Mouse (Mus musculus): ENCODE measurements around the gene Kcnmb2. TPM values are rescaled to one million over a fixed set of nuclear protein-coding genes. Genes with fewer than 3 reads are reported as not detected.

Kcnmb2 gene
- polyA plus RNA-seq, 1 experiment, result 3.1 TPM

- no peak for DNase-seq
- Histone ChIP-seq H3K4me1 (ENCODE audit: control insufficient read depth, insufficient read depth, low read length) (no peaks in the 10 kb centered on the region), H3K4me3 (replicated peaks; ENCODE audit: extremely low read depth, low read depth, low read length) (no peak overlapping the region)
- 48% methylated on average over 3 of the region's 3 CpGs for WGBS
- no peak for TF ChIP-seq POLR2A (IDR thresholded peaks at IDR 0.05; ENCODE audit: borderline replicate concordance, extremely low read depth, low read depth, low read length)
- TF ChIP-seq CTCF (IDR thresholded peaks at IDR 0.05; ENCODE audit: insufficient read depth, low read length), result no peak
Measured at GRCm38 (mm10) chr3:32121731-32122130, 219.4 kb downstream of the Kcnmb2 start.

GRCm38 (mm10) chr3:32125431-32125830, 223.1 kb downstream of the Kcnmb2 start:
- H3K4me1 ChIP-seq (ENCODE audit: control insufficient read depth, insufficient read depth, low read length), result no peaks in the 10 kb centered on the region
- WGBS, result 55% methylated on average over 4 of the region's 4 CpGs
- no peak for TF ChIP-seq POLR2A (IDR thresholded peaks at IDR 0.05; ENCODE audit: borderline replicate concordance, extremely low read depth, low read depth, low read length)
- no peak for TF ChIP-seq CTCF (IDR thresholded peaks at IDR 0.05; ENCODE audit: insufficient read depth, low read length)
- no peak for DNase-seq
- H3K4me3 ChIP-seq (replicated peaks; ENCODE audit: extremely low read depth, low read depth, low read length), result no peak overlapping the region

- 13% methylated on average over 5 of the region's 5 CpGs for WGBS
Measured at GRCm38 (mm10) chr3:32128391-32128790, 226.1 kb downstream of the Kcnmb2 start.

DNA sequence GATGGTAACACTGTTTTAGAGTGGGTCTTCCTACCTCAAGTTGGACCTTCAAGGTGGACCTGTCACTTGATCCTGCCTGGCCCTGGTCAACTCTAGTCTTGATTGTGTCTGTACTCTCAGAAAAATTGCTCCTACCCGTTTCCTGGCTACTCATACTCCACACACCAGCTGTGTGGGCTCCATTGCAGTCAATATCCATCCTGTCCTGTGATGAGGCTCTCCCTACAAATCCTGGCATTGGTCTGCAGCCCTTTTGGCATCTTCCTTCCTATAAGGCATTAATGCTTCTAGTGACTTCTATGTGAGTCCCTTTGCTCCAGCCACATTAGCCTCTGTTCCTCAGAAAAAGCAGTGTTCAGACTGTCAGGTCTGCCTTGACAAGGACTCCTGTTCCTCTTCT, 228.4 kb downstream of the Kcnmb2 start:
- TF ChIP-seq CTCF (IDR thresholded peaks at IDR 0.05; ENCODE audit: insufficient read depth, low read length) (no peak), POLR2A (IDR thresholded peaks at IDR 0.05; ENCODE audit: borderline replicate concordance, extremely low read depth, low read depth, low read length) (no peak)
- no peak for DNase-seq
- Histone ChIP-seq H3K4me3 (replicated peaks; ENCODE audit: extremely low read depth, low read depth, low read length) (no peak overlapping the region), H3K4me1 (ENCODE audit: control insufficient read depth, insufficient read depth, low read length) (no peaks in the 10 kb centered on the region)
- 56% methylated on average over 1 of the region's 1 CpGs for WGBS

More at GRCm38 (mm10) chr3:32128391-32128790, 226.1 kb downstream of the Kcnmb2 start:
- no peak for DNase-seq
- TF ChIP-seq POLR2A (IDR thresholded peaks at IDR 0.05; ENCODE audit: borderline replicate concordance, extremely low read depth, low read depth, low read length), result no peak
- no peak for TF ChIP-seq CTCF (IDR thresholded peaks at IDR 0.05; ENCODE audit: insufficient read depth, low read length)
- Histone ChIP-seq H3K4me1 (ENCODE audit: control insufficient read depth, insufficient read depth, low read length) (no peaks in the 10 kb centered on the region), H3K4me3 (replicated peaks; ENCODE audit: extremely low read depth, low read depth, low read length) (no peak overlapping the region)

DNA sequence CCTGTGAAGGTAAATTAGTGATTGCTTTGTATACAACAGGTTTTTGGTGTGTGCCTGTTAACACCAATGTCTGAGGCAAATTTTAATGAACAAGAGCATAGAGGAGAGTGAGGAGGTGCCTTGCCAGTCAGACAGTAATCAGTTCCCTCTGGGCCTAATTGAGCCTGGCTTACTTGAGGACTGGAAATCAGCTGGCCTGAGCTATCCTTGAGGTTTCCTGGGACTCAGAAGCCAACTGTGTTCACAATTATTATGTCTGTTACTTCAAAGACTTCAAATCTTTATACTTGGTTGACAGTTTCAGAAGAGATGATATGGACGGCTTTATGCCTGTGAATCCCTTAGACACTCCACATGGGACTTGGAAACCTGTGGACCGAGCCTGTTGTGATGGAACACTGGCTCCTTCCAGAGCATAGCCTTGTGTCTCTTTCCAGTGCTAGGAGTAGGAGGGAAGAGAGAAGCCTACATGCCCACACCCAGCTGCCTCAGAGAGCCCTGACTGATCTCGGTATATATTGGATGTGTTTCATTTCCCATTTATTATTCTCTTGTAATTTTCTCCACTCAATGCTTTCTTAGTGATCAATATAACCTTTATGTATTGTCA, 230.2 kb downstream of the Kcnmb2 start:
- H3K4me3 ChIP-seq (replicated peaks; ENCODE audit: extremely low read depth, low read depth, low read length), result no peak overlapping the region
- no peak for DNase-seq
- 87% methylated on average over 3 of the region's 3 CpGs for WGBS
- TF ChIP-seq CTCF (IDR thresholded peaks at IDR 0.05; ENCODE audit: insufficient read depth, low read length) (no peak), POLR2A (IDR thresholded peaks at IDR 0.05; ENCODE audit: borderline replicate concordance, extremely low read depth, low read depth, low read length) (no peak)
- H3K4me1 ChIP-seq (ENCODE audit: control insufficient read depth, insufficient read depth, low read length), result no peaks in the 10 kb centered on the region

- Histone ChIP-seq H3K4me1 (ENCODE audit: control insufficient read depth, insufficient read depth, low read length) (no peaks in the 10 kb centered on the region), H3K4me3 (replicated peaks; ENCODE audit: extremely low read depth, low read depth, low read length) (no peak overlapping the region)
- DNase-seq, result no peak
- TF ChIP-seq POLR2A (IDR thresholded peaks at IDR 0.05; ENCODE audit: borderline replicate concordance, extremely low read depth, low read depth, low read length), result no peak
- no peak for TF ChIP-seq CTCF (IDR thresholded peaks at IDR 0.05; ENCODE audit: insufficient read depth, low read length)
- WGBS, result 80% methylated on average over 5 of the region's 5 CpGs
Measured at GRCm38 (mm10) chr3:32144194-32144593, 241.9 kb downstream of the Kcnmb2 start.

GRCm38 (mm10) chr3:32144655-32145054, 242.3 kb downstream of the Kcnmb2 start:
- DNase-seq, result no peak
- TF ChIP-seq POLR2A (IDR thresholded peaks at IDR 0.05; ENCODE audit: borderline replicate concordance, extremely low read depth, low read depth, low read length), result no peak
- Histone ChIP-seq H3K4me3 (replicated peaks; ENCODE audit: extremely low read depth, low read depth, low read length) (no peak overlapping the region), H3K4me1 (ENCODE audit: control insufficient read depth, insufficient read depth, low read length) (no peaks in the 10 kb centered on the region)
- 61% methylated on average over 3 of the region's 3 CpGs for WGBS

DNA sequence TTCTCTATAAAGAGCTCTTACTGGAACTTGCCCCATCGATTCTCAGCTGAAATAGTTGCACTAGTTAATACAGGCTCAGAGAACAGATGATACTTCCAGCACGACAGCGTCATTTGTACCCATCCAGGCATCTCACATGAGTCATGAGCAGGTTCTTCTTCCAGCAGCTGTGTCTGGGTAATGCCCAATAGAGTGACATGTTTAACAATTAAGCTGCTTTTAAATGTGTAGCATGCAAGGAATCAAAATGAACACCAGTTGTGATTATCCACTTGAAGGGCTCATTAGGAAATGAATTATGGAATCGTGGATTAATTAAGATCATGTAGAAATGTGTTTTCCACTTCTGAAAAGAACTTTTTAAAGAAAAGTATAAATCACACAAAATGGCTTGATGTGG, 245.4 kb downstream of the Kcnmb2 start:
- TF ChIP-seq POLR2A (IDR thresholded peaks at IDR 0.05; ENCODE audit: borderline replicate concordance, extremely low read depth, low read depth, low read length) (no peak), CTCF (IDR thresholded peaks at IDR 0.05; ENCODE audit: insufficient read depth, low read length) (no peak)
- H3K4me3 ChIP-seq (replicated peaks; ENCODE audit: extremely low read depth, low read depth, low read length), result no peak overlapping the region
- DNase-seq, result no peak
- H3K4me1 ChIP-seq (ENCODE audit: control insufficient read depth, insufficient read depth, low read length), result no peaks in the 10 kb centered on the region
- WGBS, result 90% methylated on average over 4 of the region's 4 CpGs

DNA sequence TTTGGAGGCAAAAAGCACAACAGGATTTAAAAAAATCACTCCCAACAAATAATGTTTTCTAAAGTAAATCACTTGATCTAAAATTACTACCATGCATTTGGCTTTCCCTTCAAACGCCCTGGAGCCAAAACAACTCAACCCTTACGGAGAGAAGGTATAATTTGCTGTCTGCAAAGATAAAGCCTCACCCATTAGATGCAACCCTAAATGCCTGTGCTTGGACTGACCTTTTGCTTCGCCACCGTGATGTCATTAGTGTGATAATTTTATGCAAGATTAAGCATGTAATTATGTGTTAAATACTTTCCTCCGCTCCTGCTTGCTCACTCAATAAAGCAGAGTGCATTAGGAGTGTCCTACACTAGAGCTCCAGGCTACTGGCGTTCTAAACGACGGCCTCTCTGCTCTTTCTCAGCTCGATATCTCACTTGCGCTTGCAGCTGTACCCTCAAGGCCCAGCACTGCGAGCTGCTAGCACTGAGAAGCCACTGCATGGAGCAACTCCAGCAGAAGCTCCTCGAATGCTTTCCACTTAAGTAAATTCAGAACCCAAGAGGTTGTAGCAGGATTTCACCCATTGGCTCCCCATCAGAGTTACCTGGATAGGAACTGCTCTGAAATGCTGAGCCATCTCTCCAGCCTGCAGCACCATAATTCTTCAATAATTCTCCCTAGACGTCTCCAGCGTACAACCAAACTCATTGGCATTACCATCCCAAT, 247.7 kb downstream of the Kcnmb2 start:
- WGBS, result 67% methylated on average over 14 of the region's 14 CpGs
- H3K4me3 ChIP-seq (replicated peaks; ENCODE audit: extremely low read depth, low read depth, low read length), result no peak overlapping the region
- no peak for DNase-seq

GRCm38 (mm10) chr3:32180519-32180918, 278.2 kb downstream of the Kcnmb2 start:
- no peak overlapping the region for H3K4me3 ChIP-seq (replicated peaks; ENCODE audit: extremely low read depth, low read depth, low read length)
- no peak for TF ChIP-seq CTCF (IDR thresholded peaks at IDR 0.05; ENCODE audit: insufficient read depth, low read length)
- no peak for DNase-seq
- WGBS, result 70% methylated on average over 6 of the region's 6 CpGs
- no peaks in the 10 kb centered on the region for H3K4me1 ChIP-seq (ENCODE audit: control insufficient read depth, insufficient read depth, low read length)

More for the DNA sequence above, 247.7 kb downstream of the Kcnmb2 start:
- H3K4me1 ChIP-seq (ENCODE audit: control insufficient read depth, insufficient read depth, low read length), result no peaks in the 10 kb centered on the region
- TF ChIP-seq CTCF (IDR thresholded peaks at IDR 0.05; ENCODE audit: insufficient read depth, low read length) (no peak), POLR2A (IDR thresholded peaks at IDR 0.05; ENCODE audit: borderline replicate concordance, extremely low read depth, low read depth, low read length) (no peak)
